Mouse (Mus musculus) E14TG2a.4 (cell line): ENCODE results near the gene Jun.

ENCODE experiments used
- CTCF ChIP-seq: conservative IDR thresholded peaks from 2 replicates; pipeline ENCODE4 v1.5.1; 2014; ENCODE audit warnings: low read length
- NANOG ChIP-seq: IDR thresholded peaks from 2 replicates; pipeline ENCODE4 v1.6.1; 2014; ENCODE audit warnings: borderline replicate concordance, low read length, mixed read lengths
- POU5F1 ChIP-seq: IDR thresholded peaks from 2 replicates; pipeline ENCODE4 v1.6.1; 2014; ENCODE audit warnings: low read length, borderline replicate concordance

DNA sequence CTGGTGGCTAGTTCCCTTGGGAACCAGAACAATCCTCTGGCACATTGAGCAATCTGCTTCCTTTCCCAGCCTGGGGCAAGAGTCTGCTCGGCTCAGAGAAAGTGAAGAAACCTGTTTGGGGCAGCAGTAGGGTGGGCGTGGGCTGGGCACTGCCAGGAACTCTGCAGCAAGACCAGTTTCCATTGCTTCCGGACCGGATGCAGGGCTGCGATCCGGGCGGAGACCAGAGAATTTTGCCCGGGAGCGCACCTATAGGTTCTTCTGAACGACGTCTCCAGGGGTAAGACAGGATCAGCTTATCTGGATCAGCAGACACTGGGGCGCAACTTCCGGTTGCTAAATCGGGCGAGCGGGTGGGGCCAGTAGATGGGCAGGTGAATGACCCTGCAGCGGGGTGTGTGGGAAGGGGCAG is 23.6 kb upstream of the Jun start:
- TF ChIP-seq CTCF, result no peak
- TF ChIP-seq NANOG, result no peak
- no peak for TF ChIP-seq POU5F1
